Mouse (Mus musculus): Measurements from ENCODE around the gene Chchd6. TPM values are rescaled to one million over a fixed set of nuclear protein-coding genes. Genes with fewer than 3 reads are reported as not detected.

The Chchd6 gene
- polyA plus RNA-seq, 1 experiment: 9.1 TPM

DNA sequence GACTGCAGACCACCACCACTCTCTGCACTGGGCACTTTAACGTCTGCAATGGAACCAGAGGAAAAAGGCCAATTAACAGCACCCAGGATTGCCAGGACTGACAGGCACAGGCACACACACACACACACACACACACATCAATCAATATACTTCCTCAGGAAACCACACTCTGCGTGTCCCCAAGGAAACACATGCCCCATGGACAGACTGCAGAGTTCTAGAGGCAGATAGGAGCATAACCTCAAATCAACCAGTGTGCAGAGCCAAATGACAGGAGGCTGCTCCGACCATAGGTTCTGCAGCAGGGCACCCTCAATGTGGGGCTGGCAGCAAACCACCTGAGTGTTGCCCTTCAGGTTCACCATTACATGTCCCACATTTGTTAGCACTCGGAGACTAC is 26.1 kb downstream of the Chchd6 start:
- 72% methylated on average over 4 of the region's 4 CpGs for WGBS
- no peak overlapping the region for H3K27ac ChIP-seq (ENCODE audit: insufficient read depth, low read depth, low read length)
- H3K4me1 ChIP-seq (ENCODE audit: control insufficient read depth, insufficient read depth, insufficient read length, low read length): no peaks in the 10 kb centered on the region
- H3K36me3 ChIP-seq (ENCODE audit: control insufficient read depth, insufficient read depth, low read length): no peaks in the 10 kb centered on the region
- no peak for TF ChIP-seq CTCF (IDR thresholded peaks at IDR 0.05; ENCODE audit: extremely low read depth, insufficient read length, insufficient replicate concordance, low read depth, low read length)
- TF ChIP-seq POLR2A (IDR thresholded peaks at IDR 0.05; ENCODE audit: low read depth, low read length): no peak
- no peaks in the 10 kb centered on the region for H3K27me3 ChIP-seq (ENCODE audit: control insufficient read depth, insufficient read depth, low read length)
- H3K4me3 ChIP-seq (ENCODE audit: low read depth, low read length): no peak overlapping the region

DNA sequence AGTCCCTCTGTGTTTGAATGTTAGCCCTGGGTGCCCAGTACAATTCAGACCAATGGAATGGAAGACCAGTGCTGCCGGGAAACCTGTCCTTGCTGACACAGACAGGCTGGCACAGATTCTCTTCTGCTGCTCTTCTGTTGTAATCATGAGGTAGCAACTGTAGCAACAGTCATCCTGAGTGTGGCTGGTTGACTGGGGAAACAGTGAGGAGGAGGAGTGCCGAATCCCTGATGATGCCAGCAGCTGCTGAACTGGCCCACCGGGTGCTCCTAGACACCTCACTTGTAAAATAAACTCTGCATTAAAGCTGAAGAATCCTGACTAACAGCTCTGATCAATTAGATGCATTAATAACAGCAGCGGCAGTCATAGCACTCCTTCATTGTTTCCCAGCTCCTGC is 28.7 kb downstream of the Chchd6 start:
- Histone ChIP-seq H3K27ac (ENCODE audit: insufficient read depth, low read depth, low read length) (no peak overlapping the region), H3K27me3 (ENCODE audit: control insufficient read depth, insufficient read depth, low read length) (no peaks in the 10 kb centered on the region), H3K4me1 (ENCODE audit: control insufficient read depth, insufficient read depth, insufficient read length, low read length) (no peaks in the 10 kb centered on the region), H3K4me3 (ENCODE audit: low read depth, low read length) (no peak overlapping the region), H3K36me3 (ENCODE audit: control insufficient read depth, insufficient read depth, low read length) (no peaks in the 10 kb centered on the region)
- no peak for TF ChIP-seq POLR2A (IDR thresholded peaks at IDR 0.05; ENCODE audit: low read depth, low read length)
- no peak for TF ChIP-seq CTCF (IDR thresholded peaks at IDR 0.05; ENCODE audit: extremely low read depth, insufficient read length, insufficient replicate concordance, low read depth, low read length)
- WGBS: 92% methylated on average over 4 of the region's 4 CpGs

DNA sequence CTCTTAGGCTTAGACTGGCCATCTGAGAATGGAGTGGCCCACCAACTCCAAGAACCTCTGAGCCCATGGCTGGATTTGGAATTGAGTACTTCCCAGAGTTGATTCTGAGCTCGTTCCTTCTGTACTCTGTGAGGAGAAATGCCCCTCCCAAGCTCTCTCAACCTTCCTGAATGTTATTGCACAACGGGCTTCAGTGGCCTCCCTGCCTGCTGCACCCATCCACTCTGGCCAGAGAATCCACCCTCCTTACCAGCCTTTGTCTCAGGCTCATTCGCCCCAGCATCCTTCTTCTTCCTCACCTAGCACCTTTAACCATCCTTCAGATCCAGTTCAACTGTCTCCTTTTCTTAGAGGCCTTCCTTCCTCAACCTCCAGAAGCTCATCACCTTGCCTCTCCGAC is 32.1 kb downstream of the Chchd6 start:
- H3K4me3 ChIP-seq (ENCODE audit: low read depth, low read length): no peak overlapping the region
- 71% methylated on average over 4 of the region's 4 CpGs for WGBS
- no peak for TF ChIP-seq CTCF (IDR thresholded peaks at IDR 0.05; ENCODE audit: extremely low read depth, insufficient read length, insufficient replicate concordance, low read depth, low read length)
- TF ChIP-seq POLR2A (IDR thresholded peaks at IDR 0.05; ENCODE audit: low read depth, low read length): no peak
- H3K27me3 ChIP-seq (ENCODE audit: control insufficient read depth, insufficient read depth, low read length): no peaks in the 10 kb centered on the region
- H3K4me1 ChIP-seq (ENCODE audit: control insufficient read depth, insufficient read depth, insufficient read length, low read length): no peaks in the 10 kb centered on the region
- no peak overlapping the region for H3K27ac ChIP-seq (ENCODE audit: insufficient read depth, low read depth, low read length)
- H3K36me3 ChIP-seq (ENCODE audit: control insufficient read depth, insufficient read depth, low read length): no peaks in the 10 kb centered on the region

DNA sequence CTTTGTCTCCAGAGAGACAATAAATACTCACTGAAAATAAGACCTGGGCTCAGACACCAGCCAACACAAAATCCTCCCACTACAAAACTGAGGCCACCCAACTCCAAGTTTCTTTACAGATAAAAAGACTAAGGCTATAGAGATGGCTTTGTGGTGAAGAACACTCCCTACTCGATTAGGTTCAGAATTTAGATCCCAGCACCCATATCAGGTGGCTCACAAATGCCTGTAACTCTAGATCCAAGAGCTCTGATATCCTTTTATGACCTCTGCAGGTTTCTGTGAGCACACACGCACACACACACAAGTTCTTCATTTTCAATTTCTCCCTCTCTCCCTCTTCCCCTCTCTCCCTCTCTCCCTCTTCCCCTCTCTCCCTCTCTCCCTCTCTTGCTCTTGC is 34.6 kb downstream of the Chchd6 start:
- no peak overlapping the region for H3K27ac ChIP-seq (ENCODE audit: insufficient read depth, low read depth, low read length)
- WGBS: 57% methylated on average over 2 of the region's 2 CpGs
- H3K4me1 ChIP-seq (ENCODE audit: control insufficient read depth, insufficient read depth, insufficient read length, low read length): no peaks in the 10 kb centered on the region
- no peaks in the 10 kb centered on the region for H3K36me3 ChIP-seq (ENCODE audit: control insufficient read depth, insufficient read depth, low read length)
- H3K27me3 ChIP-seq (ENCODE audit: control insufficient read depth, insufficient read depth, low read length): no peaks in the 10 kb centered on the region
- no peak overlapping the region for H3K4me3 ChIP-seq (ENCODE audit: low read depth, low read length)
- TF ChIP-seq POLR2A (IDR thresholded peaks at IDR 0.05; ENCODE audit: low read depth, low read length) (no peak), CTCF (IDR thresholded peaks at IDR 0.05; ENCODE audit: extremely low read depth, insufficient read length, insufficient replicate concordance, low read depth, low read length) (no peak)

DNA sequence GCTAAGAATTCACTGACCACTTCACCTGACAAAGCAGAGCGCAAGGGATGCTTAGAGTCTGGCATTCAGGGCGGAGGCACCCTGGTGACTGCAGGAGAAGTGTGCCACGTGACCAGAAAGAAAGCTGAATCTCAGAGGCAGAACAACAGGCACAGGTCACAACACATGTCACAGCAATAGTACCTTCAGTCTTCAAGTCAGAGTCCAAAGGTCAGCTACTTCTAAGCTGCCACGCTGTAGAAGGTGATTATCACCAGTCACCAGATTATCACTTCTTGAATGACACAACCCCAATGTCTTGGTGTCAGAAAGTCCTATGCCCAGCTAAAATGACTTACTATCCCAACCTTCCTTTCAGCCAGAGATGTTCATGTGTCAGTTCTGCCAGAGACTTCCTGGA is 37.8 kb downstream of the Chchd6 start:
- Histone ChIP-seq H3K4me3 (ENCODE audit: low read depth, low read length) (no peak overlapping the region), H3K4me1 (ENCODE audit: control insufficient read depth, insufficient read depth, insufficient read length, low read length) (no peaks in the 10 kb centered on the region), H3K27ac (ENCODE audit: insufficient read depth, low read depth, low read length) (no peak overlapping the region), H3K36me3 (ENCODE audit: control insufficient read depth, insufficient read depth, low read length) (no peaks in the 10 kb centered on the region), H3K27me3 (ENCODE audit: control insufficient read depth, insufficient read depth, low read length) (no peaks in the 10 kb centered on the region)
- TF ChIP-seq POLR2A (IDR thresholded peaks at IDR 0.05; ENCODE audit: low read depth, low read length) (no peak), CTCF (IDR thresholded peaks at IDR 0.05; ENCODE audit: extremely low read depth, insufficient read length, insufficient replicate concordance, low read depth, low read length) (no peak)
- 64% methylated on average over 4 of the region's 4 CpGs for WGBS

DNA sequence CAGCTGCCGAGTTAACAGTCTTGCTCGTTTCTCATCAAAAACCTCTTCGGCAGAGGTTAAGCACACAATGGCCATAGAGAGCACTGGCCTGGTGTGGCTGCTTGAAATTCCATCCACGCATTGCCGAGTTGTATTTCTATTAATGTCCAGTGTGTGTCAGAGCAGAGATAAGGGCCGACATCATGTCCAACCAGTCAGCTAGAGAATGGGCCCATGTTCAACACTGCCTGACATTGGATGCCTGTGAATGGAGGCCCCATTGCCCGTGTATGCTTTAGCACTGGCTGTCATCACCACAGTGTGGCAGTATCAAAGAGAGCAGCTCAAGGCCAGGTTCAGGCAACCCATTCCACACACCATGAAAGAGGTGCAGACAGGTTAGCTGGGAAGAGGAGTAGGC is 38.9 kb downstream of the Chchd6 start:
- Histone ChIP-seq H3K27me3 (ENCODE audit: control insufficient read depth, insufficient read depth, low read length) (no peaks in the 10 kb centered on the region), H3K4me3 (ENCODE audit: low read depth, low read length) (no peak overlapping the region), H3K4me1 (ENCODE audit: control insufficient read depth, insufficient read depth, insufficient read length, low read length) (no peaks in the 10 kb centered on the region), H3K27ac (ENCODE audit: insufficient read depth, low read depth, low read length) (no peak overlapping the region), H3K36me3 (ENCODE audit: control insufficient read depth, insufficient read depth, low read length) (no peaks in the 10 kb centered on the region)
- TF ChIP-seq POLR2A (IDR thresholded peaks at IDR 0.05; ENCODE audit: low read depth, low read length): no peak
- TF ChIP-seq CTCF (IDR thresholded peaks at IDR 0.05; ENCODE audit: extremely low read depth, insufficient read length, insufficient replicate concordance, low read depth, low read length): no peak
- WGBS: 74% methylated on average over 7 of the region's 7 CpGs

DNA sequence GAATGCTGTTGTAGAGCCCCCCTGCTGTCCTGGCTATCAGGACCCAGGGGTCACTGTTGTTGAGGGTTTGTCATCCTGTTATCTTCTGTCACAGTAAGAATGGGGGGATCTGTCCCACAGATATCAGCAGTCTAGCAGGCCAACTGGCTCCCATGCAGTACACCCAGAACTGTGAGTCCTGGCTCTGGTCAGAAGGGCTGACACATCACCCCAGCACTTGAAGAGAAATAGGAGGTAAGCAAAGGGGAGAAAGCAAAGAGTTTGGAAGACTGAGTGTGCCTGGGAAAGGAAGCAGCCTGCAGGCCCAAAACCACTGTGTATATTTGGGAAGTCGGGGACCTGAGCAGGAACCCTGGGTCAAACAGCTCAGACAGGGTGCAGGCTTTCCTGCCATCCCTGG is 39.5 kb downstream of the Chchd6 start:
- Histone ChIP-seq H3K4me1 (ENCODE audit: control insufficient read depth, insufficient read depth, insufficient read length, low read length) (no peaks in the 10 kb centered on the region), H3K27me3 (ENCODE audit: control insufficient read depth, insufficient read depth, low read length) (no peaks in the 10 kb centered on the region), H3K27ac (ENCODE audit: insufficient read depth, low read depth, low read length) (no peak overlapping the region), H3K36me3 (ENCODE audit: control insufficient read depth, insufficient read depth, low read length) (no peaks in the 10 kb centered on the region), H3K4me3 (ENCODE audit: low read depth, low read length) (no peak overlapping the region)
- 88% methylated on average over 1 of the region's 1 CpGs for WGBS
- TF ChIP-seq POLR2A (IDR thresholded peaks at IDR 0.05; ENCODE audit: low read depth, low read length): no peak
- no peak for TF ChIP-seq CTCF (IDR thresholded peaks at IDR 0.05; ENCODE audit: extremely low read depth, insufficient read length, insufficient replicate concordance, low read depth, low read length)

DNA sequence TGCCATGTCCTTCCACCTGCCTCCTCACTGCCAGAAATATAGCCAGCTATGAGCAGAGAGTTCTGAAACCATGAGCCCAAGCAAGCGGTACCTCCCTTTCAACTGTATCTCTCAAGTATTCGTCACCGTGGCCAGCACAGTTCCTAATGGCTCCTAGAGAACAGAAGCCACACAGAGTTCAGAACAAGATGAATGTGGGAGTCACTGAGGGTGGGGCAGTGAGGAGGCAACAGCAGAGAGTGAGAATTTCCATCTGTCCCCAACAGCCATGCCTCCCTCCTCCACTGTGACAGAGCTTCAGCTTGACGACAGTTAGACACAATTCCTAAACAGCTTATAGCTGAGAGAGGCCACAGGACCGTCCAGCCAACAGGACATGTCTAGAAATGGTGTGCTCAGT is 41.4 kb downstream of the Chchd6 start:
- H3K36me3 ChIP-seq (ENCODE audit: control insufficient read depth, insufficient read depth, low read length): no peaks in the 10 kb centered on the region
- H3K4me3 ChIP-seq (ENCODE audit: low read depth, low read length): no peak overlapping the region
- TF ChIP-seq POLR2A (IDR thresholded peaks at IDR 0.05; ENCODE audit: low read depth, low read length) (no peak), CTCF (IDR thresholded peaks at IDR 0.05; ENCODE audit: extremely low read depth, insufficient read length, insufficient replicate concordance, low read depth, low read length) (no peak)
- no peak overlapping the region for H3K27ac ChIP-seq (ENCODE audit: insufficient read depth, low read depth, low read length)
- WGBS: 81% methylated on average over 5 of the region's 5 CpGs
- no peaks in the 10 kb centered on the region for H3K4me1 ChIP-seq (ENCODE audit: control insufficient read depth, insufficient read depth, insufficient read length, low read length)
- H3K27me3 ChIP-seq (ENCODE audit: control insufficient read depth, insufficient read depth, low read length): no peaks in the 10 kb centered on the region
